Mouse (Mus musculus) MEL (cell line): Measurements from ENCODE around the gene Zfp110. TPM values are rescaled to one million over a fixed set of nuclear protein-coding genes. Genes with fewer than 3 reads are reported as not detected.
"Not testable (repeated sequence)": the region's sequence is repeated elsewhere in the genome, so short reads cannot be mapped to it uniquely, and the experiment has no call there.

ENCODE experiments used
- DNase-seq: peaks from one replicate; pipeline ENCODE4 v3.0.0; 2011; ENCODE audit warnings: low read depth, low spot score
- H3K27ac ChIP-seq: 2 replicates; pipeline ENCODE4 v1.5.1; 2012; ENCODE audit warnings: low read depth, mild to moderate bottlenecking, control low read depth, low read length, moderate library complexity; ENCODE audit not compliant: control insufficient read depth
- H3K27me3 ChIP-seq, 2 experiments: fragments of 150-350 bp in 1 of 2; sonication (generic) in 1 of 2; 2 replicates each; pipeline ENCODE4 v1.6.1; 2012; ENCODE audit warnings: low read length in 2 of 2, mild to moderate bottlenecking in 2 of 2, improper control_type of control experiment in 1 of 2, moderate library complexity in 1 of 2; ENCODE audit not compliant: insufficient read depth in 2 of 2, control insufficient read depth in 1 of 2
- H3K36me3 ChIP-seq, 2 experiments: 2 replicates each; pipeline ENCODE4 v1.6.1; 2012 to 2014; ENCODE audit warnings: low read length in 2 of 2, improper control_type of control experiment in 1 of 2, inconsistent platforms in 1 of 2, mild to moderate bottlenecking in 1 of 2; ENCODE audit not compliant: insufficient read depth in 2 of 2, control insufficient read depth in 1 of 2
- H3K4me1 ChIP-seq, 2 experiments: fragments of 150-350 bp in 1 of 2; sonication (generic) in 1 of 2; 2 replicates each; pipeline ENCODE4 v1.6.1; 2012; ENCODE audit warnings: low read length in 2 of 2, improper control_type of control experiment in 1 of 2, mild to moderate bottlenecking in 1 of 2; ENCODE audit not compliant: insufficient read depth in 2 of 2, control insufficient read depth in 1 of 2
- H3K4me3 ChIP-seq, 2 experiments: fragments of 150-350 bp in 1 of 2; sonication (generic) in 1 of 2; 2 replicates each; pipeline ENCODE4 v1.5.1; 2012; ENCODE audit warnings: low read depth in 2 of 2, low read length in 2 of 2, mild to moderate bottlenecking in 2 of 2, moderate library complexity in 2 of 2, control low read depth in 1 of 2, improper control_type of control experiment in 1 of 2; ENCODE audit not compliant: control insufficient read depth in 1 of 2, insufficient read depth in 1 of 2
- H3K79me2 ChIP-seq: 2 replicates; pipeline ENCODE4 v1.6.1; 2012; ENCODE audit warnings: mild to moderate bottlenecking, low read length, moderate library complexity; ENCODE audit not compliant: control insufficient read depth, poor library complexity, insufficient read depth
- H3K9ac ChIP-seq: 2 replicates; pipeline ENCODE4 v1.6.1; 2012; ENCODE audit warnings: low read depth, mild to moderate bottlenecking, control low read depth, low read length, moderate library complexity; ENCODE audit not compliant: control insufficient read depth, poor library complexity, severe bottlenecking
- H3K9me3 ChIP-seq: fragments of 150-350 bp; sonication (generic); replicated peaks from 2 replicates; pipeline ENCODE4 v1.6.1; 2012; ENCODE audit warnings: mild to moderate bottlenecking, low read length, improper control_type of control experiment, moderate library complexity; ENCODE audit not compliant: insufficient read depth
- CHD2 ChIP-seq: IDR thresholded peaks from 2 replicates; pipeline ENCODE4 v1.6.1; 2011; ENCODE audit warnings: low read length, improper control_type of control experiment
- CTCF ChIP-seq, 3 experiments: IDR thresholded peaks in 2 of 3; conservative IDR thresholded peaks in 1 of 3; 2 replicates each; pipeline ENCODE4 v1.5.1; 2011 to 2012; ENCODE audit warnings: low read length in 3 of 3, low read depth in 2 of 3, mild to moderate bottlenecking in 2 of 3, improper control_type of control experiment in 1 of 3, inconsistent platforms in 1 of 3, mixed read lengths in 1 of 3, moderate library complexity in 1 of 3; ENCODE audit not compliant: control insufficient read depth in 1 of 3, insufficient read depth in 1 of 3, poor library complexity in 1 of 3, severe bottlenecking in 1 of 3
- ETS1 ChIP-seq: IDR thresholded peaks from 2 replicates; pipeline ENCODE4 v1.6.1; 2012; ENCODE audit warnings: low read depth, mild to moderate bottlenecking, inconsistent platforms, low read length, improper control_type of control experiment, moderate library complexity
- GATA1 ChIP-seq: IDR thresholded peaks from 2 replicates; pipeline ENCODE4 v1.6.1; 2011; ENCODE audit warnings: low read depth, low read length, improper control_type of control experiment
- HCFC1 ChIP-seq: IDR thresholded peaks from 2 replicates; pipeline ENCODE4 v1.6.1; 2012; ENCODE audit warnings: low read depth, mild to moderate bottlenecking, inconsistent platforms, low read length, improper control_type of control experiment, moderate library complexity
- JUND ChIP-seq: IDR thresholded peaks from 2 replicates; pipeline ENCODE4 v1.6.1; 2011; ENCODE audit warnings: low read depth, mild to moderate bottlenecking, improper control_type of control experiment, low read length
- KAT2A ChIP-seq: conservative IDR thresholded peaks from 2 replicates; pipeline ENCODE4 v1.6.1; 2012; ENCODE audit warnings: low read depth, low read length, improper control_type of control experiment, inconsistent platforms
- MAFK ChIP-seq: IDR thresholded peaks from 2 replicates; pipeline ENCODE4 v1.6.1; 2011; ENCODE audit warnings: low read depth, mild to moderate bottlenecking, low read length, improper control_type of control experiment, borderline replicate concordance
- MAX ChIP-seq: IDR thresholded peaks from 2 replicates; pipeline ENCODE4 v1.6.1; 2011; ENCODE audit warnings: low read length, improper control_type of control experiment
- MEF2A ChIP-seq: IDR thresholded peaks from 2 replicates; pipeline ENCODE4 v1.6.1; 2014; ENCODE audit warnings: low read depth, mild to moderate bottlenecking, inconsistent platforms, low read length, improper control_type of control experiment; ENCODE audit not compliant: poor library complexity, insufficient replicate concordance, severe bottlenecking; ENCODE audit errors: extremely low read depth
- MYB ChIP-seq: IDR thresholded peaks from 2 replicates; pipeline ENCODE4 v1.6.1; 2011; ENCODE audit warnings: mild to moderate bottlenecking, low read depth, low read length, improper control_type of control experiment
- NELFE ChIP-seq: IDR thresholded peaks from 2 replicates; pipeline ENCODE4 v1.6.1; 2011; ENCODE audit warnings: low read depth, low read length, improper control_type of control experiment
- NRF1 ChIP-seq: IDR thresholded peaks from 2 replicates; pipeline ENCODE4 v1.6.1; 2014; ENCODE audit warnings: low read depth, mild to moderate bottlenecking, inconsistent platforms, low read length, improper control_type of control experiment, moderate library complexity; ENCODE audit not compliant: poor library complexity, insufficient read depth, severe bottlenecking
- POLR2AphosphoS2 ChIP-seq: IDR thresholded peaks from 2 replicates; pipeline ENCODE4 v1.6.1; 2011; ENCODE audit warnings: low read length, improper control_type of control experiment
- RAD21 ChIP-seq: IDR thresholded peaks from 2 replicates; pipeline ENCODE4 v1.6.1; 2011; ENCODE audit warnings: mild to moderate bottlenecking, low read depth, low read length, improper control_type of control experiment
- SMC3 ChIP-seq: IDR thresholded peaks from 2 replicates; pipeline ENCODE4 v1.6.1; 2011; ENCODE audit warnings: low read depth, low read length, improper control_type of control experiment
- TBP ChIP-seq: IDR thresholded peaks from 2 replicates; pipeline ENCODE4 v1.8.0; 2011; ENCODE audit warnings: low read depth, low read length, improper control_type of control experiment
- TCF12 ChIP-seq: IDR thresholded peaks from 2 replicates; pipeline ENCODE4 v1.6.1; 2014; ENCODE audit warnings: low read depth, mild to moderate bottlenecking, inconsistent platforms, low read length, improper control_type of control experiment, moderate library complexity
- UBTF ChIP-seq: IDR thresholded peaks from 2 replicates; pipeline ENCODE4 v1.6.1; 2012; ENCODE audit warnings: low read depth, mild to moderate bottlenecking, inconsistent platforms, low read length, improper control_type of control experiment, moderate library complexity, borderline replicate concordance; ENCODE audit not compliant: insufficient read depth
- USF1 ChIP-seq: IDR thresholded peaks from 2 replicates; pipeline ENCODE4 v1.6.1; 2014; ENCODE audit warnings: low read depth, mild to moderate bottlenecking, inconsistent platforms, low read length, improper control_type of control experiment, moderate library complexity
- ZC3H11A ChIP-seq: IDR thresholded peaks from 2 replicates; pipeline ENCODE4 v1.6.1; 2012; ENCODE audit warnings: low read depth, mild to moderate bottlenecking, inconsistent platforms, low read length, improper control_type of control experiment
- ZNF384 ChIP-seq: IDR thresholded peaks from 2 replicates; pipeline ENCODE4 v1.6.1; 2012; ENCODE audit warnings: low read depth, mild to moderate bottlenecking, inconsistent platforms, low read length, improper control_type of control experiment
- polyA plus RNA-seq, 2 experiments: library from polyadenylated mRNA; stranded (reverse) in 1 of 2; unstranded in 1 of 2; fragments of >175 nt in 1 of 2; fragments of >200 nt in 1 of 2; gene quantifications; 2 replicates each; pipeline versions ENCODE4 v1.2.1 to v1.2.4; 2012; ENCODE audit warnings: low replicate concordance in 2 of 2, low read depth in 1 of 2; ENCODE audit not compliant: insufficient read length in 2 of 2, insufficient read depth in 1 of 2, missing spikeins in 1 of 2
- total RNA-seq: library from RNA; depleted of rRNA; stranded (reverse); fragments of 300-350 nt; gene quantifications from 2 replicates; pipeline ENCODE4 v1.2.3, GENCODE M21; 2012

Zfp110 gene
- total and polyA plus RNA-seq, 3 experiments, result 17.0 to 86.6 (median 28.2) TPM

- Histone ChIP-seq H3K9ac (no peak overlapping the region), H3K79me2 (no peaks in the 10 kb centered on the region; the same call in 1 of the 2 replicates), H3K36me3 (no peaks in the 10 kb centered on the region), H3K4me1 (no peaks in the 10 kb centered on the region), H3K9me3 (no peaks in the 10 kb centered on the region), H3K27me3 (no peaks in the 10 kb centered on the region), H3K27ac (no peak overlapping the region), H3K4me3 (no peak overlapping the region)
- peak; percentile 67 for TF ChIP-seq RAD21
- TF ChIP-seq SMC3, result peak; percentile 54
- TF ChIP-seq MAFK, result no peak
- TF ChIP-seq MAX, result no peak
- TF ChIP-seq CTCF (IDR thresholded peaks at IDR 0.05 in 2 of 3, conservative IDR thresholded peaks at IDR 0.05 in 1 of 3; ENCODE audit: control insufficient read depth in 1 of 3, insufficient read depth in 1 of 3, low read depth in 2 of 3, low read length in 3 of 3, poor library complexity in 1 of 3, severe bottlenecking in 1 of 3), result peak in 2 of 3 experiments; percentile 27 to 65; a peak in 4 of 6 replicates
- peak; percentile 30; the same call in 1 of the 2 replicates for TF ChIP-seq ZC3H11A
- DNase-seq, result peak; percentile 68
Measured at GRCm38 (mm10) chr7:12874301-12874700, 39.7 kb downstream of the Zfp110 start.

GRCm38 (mm10) chr7:12880036-12880435 is 45.5 kb downstream of the Zfp110 start:
- no peaks in the 10 kb centered on the region for H3K9me3 ChIP-seq
- H3K4me3 ChIP-seq, result no peak overlapping the region
- H3K27ac ChIP-seq, result no peak overlapping the region
- no peaks in the 10 kb centered on the region for H3K27me3 ChIP-seq
- H3K4me1 ChIP-seq, result no peaks in the 10 kb centered on the region; a peak in 2 of 4 replicates
- no peak overlapping the region for H3K9ac ChIP-seq
- no peak for DNase-seq
- no peaks in the 10 kb centered on the region; the same call in 1 of the 2 replicates for H3K79me2 ChIP-seq
- TF ChIP-seq USF1 (no peak), HCFC1 (no peak), NELFE (no peak), JUND (no peak), ZNF384 (no peak), MYB (no peak), KAT2A (no peak), MEF2A (no peak), UBTF (no peak), ETS1 (no peak), NRF1 (no peak), TBP (no peak), CHD2 (no peak), GATA1 (no peak), TCF12 (no peak), POLR2AphosphoS2 (no peak), RAD21 (no peak), ZC3H11A (no peak)
- no peaks in the 10 kb centered on the region for H3K36me3 ChIP-seq

- not testable (repeated sequence) for H3K27me3 ChIP-seq, H3K9me3 ChIP-seq, DNase-seq, H3K4me1 ChIP-seq, H3K36me3 ChIP-seq, H3K79me2 ChIP-seq, H3K27ac ChIP-seq
- H3K4me3 ChIP-seq, result peak overlapping the region; percentile 47 to 85; a peak in 3 of 4 replicates
- peak overlapping the region; percentile 31; the same call in 1 of the 2 replicates for H3K9ac ChIP-seq
Measured at GRCm38 (mm10) chr7:12880497-12880896, 45.9 kb downstream of the Zfp110 start.
